Mouse (Mus musculus) ES-Bruce4 (cell line): ENCODE measurements at regions not wholly inside any gene's neighbourhood (a gene's known extent, or its start where the extent isn't known, plus 50 kb on each side); places are given as distances from the start of the nearest gene placed in this dataset.

Source experiments
- CTCF ChIP-seq: IDR thresholded peaks from one replicate; pipeline ENCODE4 v1.8.1; 2011; ENCODE audit warnings: low read depth, low read length
- POLR2A ChIP-seq: IDR thresholded peaks from one replicate; pipeline ENCODE4 v1.8.1; 2011; ENCODE audit warnings: low read length; ENCODE audit not compliant: insufficient read depth

GRCm38 (mm10) chr10:15218883-15219282 lies 500.9 kb upstream of the Gje1 start:
- TF ChIP-seq CTCF (no peak), POLR2A (no peak)
